Comparison of ENCODE assay signal across 21 mouse cellular contexts in genomic region chr4:66306377-66306776, GRCm38 (mm10).
DNase-seq lines count a peak whose midpoint lies in the region; ATAC-seq and TF ChIP-seq lines count a peak whose summit lies in the region.
"Had no signal": no experiment of that assay in that cellular context is flagged by ENCODE, and none has a peak within 500 bp of the region (broad histone marks: within the 10 kb centered on the region; RNA-seq: fewer than 3 reads in every experiment).

No protein-coding gene starts in this region.

- no peak for TF ChIP-seq CTCF in forebrain, postnatal 0 days (IDR thresholded peaks at IDR 0.05; ENCODE audit: low read depth)

- no peak overlapping the region for H3K4me2 ChIP-seq in forebrain, embryonic 14.5 days (ENCODE audit: low read length)
- H3K4me2 ChIP-seq in forebrain, embryonic 13.5 days = no peak overlapping the region
- no peak overlapping the region for H3K4me2 ChIP-seq in forebrain, postnatal 0 days (ENCODE audit: low read depth)

- H3K9me3 ChIP-seq in forebrain, embryonic 14.5 days (replicated peaks; ENCODE audit: control insufficient read depth, low read length) = no peaks in the 10 kb centered on the region
- H3K9me3 ChIP-seq in forebrain, embryonic 13.5 days (replicated peaks) = no peaks in the 10 kb centered on the region
- no peaks in the 10 kb centered on the region for H3K9me3 ChIP-seq in forebrain, postnatal 0 days (ENCODE audit: low read length)
- no peaks in the 10 kb centered on the region for H3K9me3 ChIP-seq in forebrain, embryonic 10.5 days
- H3K9me3 ChIP-seq: G1E had no signal

- H3K27ac ChIP-seq in forebrain, embryonic 14.5 days (ENCODE audit: low read depth, low read length) = no peak overlapping the region
- no peak overlapping the region for H3K27ac ChIP-seq in forebrain, embryonic 13.5 days
- H3K27ac ChIP-seq in forebrain, postnatal 0 days (ENCODE audit: low read depth, low read length) = no peak overlapping the region
- H3K27ac ChIP-seq in forebrain, embryonic 10.5 days = no peak overlapping the region

- WGBS in forebrain, embryonic 14.5 days = 68% methylated on average over 6 of the region's 6 CpGs
- WGBS in forebrain, embryonic 13.5 days = 73% methylated on average over 6 of the region's 6 CpGs
- 54% methylated on average over 6 of the region's 6 CpGs for WGBS in forebrain, postnatal 0 days
- 86% methylated on average over 6 of the region's 6 CpGs for WGBS in forebrain, embryonic 10.5 days

- peak; percentile 20 for DNase-seq in forebrain, embryonic 14.5 days (ENCODE audit: low spot score)
- DNase-seq in forebrain, postnatal 0 days = no peak
- DNase-seq in forebrain, embryonic 10.5 days (ENCODE audit: extremely low spot score, low spot score) = no peak
- no peak for DNase-seq in frontal cortex, postnatal 10 days (ENCODE audit: low spot score in 2 of 2)
- DNase-seq: adrenal gland, adult 2 months; adrenal gland, adult 8-10 months; adrenal gland, postnatal 10 days; adrenal gland, postnatal 14 days; adrenal gland, postnatal 25 days; adrenal gland, postnatal 36 days; B cell, adult 2 months; cerebellum, adult 11 months; cerebellum, adult 11-12 months; cerebellum, adult 18-20 months had no signal

- H3K9ac ChIP-seq in forebrain, embryonic 14.5 days (ENCODE audit: low read length) = no peak overlapping the region
- H3K9ac ChIP-seq in forebrain, embryonic 13.5 days = no peak overlapping the region
- no peak overlapping the region for H3K9ac ChIP-seq in forebrain, postnatal 0 days

- no peaks in the 10 kb centered on the region for H3K36me3 ChIP-seq in forebrain, embryonic 14.5 days (ENCODE audit: control insufficient read depth, insufficient read depth, low read length)
- no peaks in the 10 kb centered on the region for H3K36me3 ChIP-seq in forebrain, embryonic 13.5 days (ENCODE audit: poor library complexity, severe bottlenecking)
- no peaks in the 10 kb centered on the region for H3K36me3 ChIP-seq in forebrain, postnatal 0 days (ENCODE audit: insufficient read depth)
- H3K36me3 ChIP-seq in forebrain, embryonic 10.5 days (replicated peaks) = no peaks in the 10 kb centered on the region
- H3K36me3 ChIP-seq: G1E had no signal

- H3K27me3 ChIP-seq in forebrain, embryonic 14.5 days (replicated peaks; ENCODE audit: control insufficient read depth, insufficient read depth, low read length) = no peaks in the 10 kb centered on the region
- H3K27me3 ChIP-seq in forebrain, embryonic 13.5 days = no peaks in the 10 kb centered on the region
- no peaks in the 10 kb centered on the region for H3K27me3 ChIP-seq in forebrain, postnatal 0 days (ENCODE audit: insufficient read depth, low read length)
- H3K27me3 ChIP-seq in forebrain, embryonic 10.5 days (ENCODE audit: poor library complexity, severe bottlenecking) = no peaks in the 10 kb centered on the region
- H3K27me3 ChIP-seq: CH12.LX, Patski had no signal

- no peak for ATAC-seq in forebrain, embryonic 14.5 days
- ATAC-seq in forebrain, embryonic 13.5 days = no peak
- ATAC-seq in forebrain, postnatal 0 days = peak; percentile 58; the same call in 1 of the 2 replicates
- ATAC-seq in frontal cortex, adult (ENCODE audit: low TSS enrichment) = peak; percentile 51
- ATAC-seq: activated CD4-positive, CD25-positive, alpha-beta regulatory T cell, adult 4 months; CD4-positive, CD25-positive, alpha-beta regulatory T cell, adult 4 months; Patski had no signal

- no peak overlapping the region for H3K4me3 ChIP-seq in forebrain, embryonic 14.5 days (ENCODE audit: low read depth, low read length)
- no peak overlapping the region for H3K4me3 ChIP-seq in forebrain, embryonic 13.5 days
- no peak overlapping the region for H3K4me3 ChIP-seq in forebrain, postnatal 0 days (ENCODE audit: low read depth, low read length)
- H3K4me3 ChIP-seq in forebrain, embryonic 10.5 days = no peak overlapping the region

- H3K4me1 ChIP-seq in forebrain, embryonic 14.5 days (ENCODE audit: control insufficient read depth, insufficient read depth, low read length) = peaks cover 12% of the 10 kb centered on the region
- H3K4me1 ChIP-seq in forebrain, embryonic 13.5 days = peaks cover 19% of the 10 kb centered on the region
- H3K4me1 ChIP-seq in forebrain, postnatal 0 days (ENCODE audit: insufficient read depth) = peaks cover 6% of the 10 kb centered on the region; the same call in 1 of the 2 replicates
- peaks cover 9% of the 10 kb centered on the region for H3K4me1 ChIP-seq in forebrain, embryonic 10.5 days

Comparison
In these comparisons a context has a peak if more than half of its experiments do, and no peak if none do; other contexts are left out.
1. ATAC-seq: peak in forebrain, postnatal 0 days (single experiment) and frontal cortex, adult (single experiment); none in forebrain, embryonic 14.5 days (single experiment) and forebrain, embryonic 13.5 days (single experiment).